Mouse (Mus musculus) liver, postnatal 0 days (tissue): ENCODE data around the gene Slc6a20b. TPM values are rescaled to one million over a fixed set of nuclear protein-coding genes. Genes with fewer than 3 reads are reported as not detected.

Experiments used
- ATAC-seq: fragments of 200-750 bp; cut with Nextera tagmentation; 2 replicates; pipeline ENCODE4 v1.8.0; 2017; ENCODE audit warnings: mild to moderate bottlenecking, moderate library complexity
- DNase-seq: peaks from one replicate; pipeline ENCODE4 v3.0.0-alpha.2; 2016
- H3K27ac ChIP-seq: fragments of 300-500 bp; sonication (generic); 2 replicates; pipeline ENCODE4 v1.5.1; 2014; ENCODE audit warnings: antibody characterized with exemption, moderate library complexity, mild to moderate bottlenecking, low read depth
- H3K27me3 ChIP-seq: fragments of 300-500 bp; sonication (generic); 2 replicates; pipeline ENCODE4 v1.6.1; 2014; ENCODE audit warnings: low read length, control low read depth, mixed read lengths; ENCODE audit not compliant: insufficient read depth
- H3K36me3 ChIP-seq: fragments of 300-500 bp; sonication (generic); replicated peaks from 2 replicates; pipeline ENCODE4 v1.6.1; 2014; ENCODE audit warnings: mild to moderate bottlenecking, control low read depth, low read length, moderate library complexity, mixed read lengths; ENCODE audit not compliant: insufficient read depth
- H3K4me1 ChIP-seq: fragments of 300-500 bp; sonication (generic); 2 replicates; pipeline ENCODE4 v1.6.1; 2014; ENCODE audit warnings: antibody characterized with exemption, mild to moderate bottlenecking, control low read depth; ENCODE audit not compliant: insufficient read depth
- H3K4me2 ChIP-seq: fragments of 300-500 bp; sonication (generic); 2 replicates; pipeline ENCODE4 v1.6.1; 2014; ENCODE audit warnings: low read depth, mild to moderate bottlenecking, low read length, moderate library complexity, mixed read lengths
- H3K4me3 ChIP-seq: fragments of 300-500 bp; sonication (generic); 2 replicates; pipeline ENCODE4 v1.5.1; 2014; ENCODE audit warnings: low read depth, low read length
- H3K9ac ChIP-seq: fragments of 300-500 bp; sonication (generic); replicated peaks from 2 replicates; pipeline ENCODE4 v1.6.1; 2014; ENCODE audit warnings: mild to moderate bottlenecking, moderate library complexity
- H3K9me3 ChIP-seq: fragments of 300-500 bp; sonication (generic); 2 replicates; pipeline ENCODE4 v1.6.1; 2016; ENCODE audit warnings: mild to moderate bottlenecking, control low read depth, low read length, mixed read lengths
- CTCF ChIP-seq: sonication (generic); IDR thresholded peaks from 2 replicates; pipeline ENCODE4 v1.5.1; 2016; ENCODE audit warnings: antibody characterized with exemption, low read depth
- EP300 ChIP-seq: IDR thresholded peaks from 2 replicates; pipeline ENCODE4 v1.6.1; 2016; ENCODE audit warnings: antibody characterized with exemption, low read depth, mild to moderate bottlenecking
- WGBS: fragments of 180-500 bp; shearing (Covaris S2); extraction: QIAGEN DNeasy Blood & Tissue Kit; methylation state at CpG from one replicate; pipeline ENCODE4 v1.1.7; 2014; ENCODE audit not compliant: insufficient replicate concordance; 5-methylcytosine and 5-hydroxymethylcytosine counted together
- polyA plus RNA-seq: library from polyadenylated mRNA; unstranded; fragments of >200 nt; fragmentation: Nextera tagmentation; extraction: Ambion mirVana; gene quantifications from 2 replicates; pipeline ENCODE4 v1.2.1, GENCODE M21; 2015

Slc6a20b gene
- polyA plus RNA-seq, 1 experiment from 2014 or later, result 0.16 TPM

- no peak for DNase-seq
- Histone ChIP-seq H3K9ac (no peak overlapping the region), H3K4me1 (no peaks in the 10 kb centered on the region), H3K36me3 (no peaks in the 10 kb centered on the region), H3K27ac (no peak overlapping the region), H3K4me3 (no peak overlapping the region), H3K27me3 (no peaks in the 10 kb centered on the region), H3K4me2 (no peak overlapping the region), H3K9me3 (no peaks in the 10 kb centered on the region)
- no peak for TF ChIP-seq CTCF
- TF ChIP-seq EP300, result no peak
- no peak for ATAC-seq
- 70% methylated on average over 3 of the region's 3 CpGs for WGBS
Measured at GRCm38 (mm10) chr9:123632993-123633392, 628 bp upstream of the Slc6a20b start.

- WGBS, result 68% methylated on average over 3 of the region's 3 CpGs
- Histone ChIP-seq H3K27me3 (no peaks in the 10 kb centered on the region), H3K9ac (no peak overlapping the region), H3K4me3 (no peak overlapping the region), H3K4me2 (no peak overlapping the region), H3K36me3 (no peaks in the 10 kb centered on the region), H3K4me1 (no peaks in the 10 kb centered on the region), H3K27ac (no peak overlapping the region), H3K9me3 (no peaks in the 10 kb centered on the region)
- ATAC-seq (no peak), DNase-seq (no peak)
- TF ChIP-seq EP300, result no peak
- TF ChIP-seq CTCF, result no peak
Measured at GRCm38 (mm10) chr9:123631666-123632065, 699 bp downstream of the Slc6a20b start.

GRCm38 (mm10) chr9:123625821-123626220 is 6.5 kb downstream of the Slc6a20b start:
- no peak overlapping the region for H3K9ac ChIP-seq
- no peak overlapping the region for H3K4me3 ChIP-seq
- ATAC-seq (no peak), DNase-seq (no peak)
- H3K9me3 ChIP-seq, result no peaks in the 10 kb centered on the region
- H3K4me1 ChIP-seq, result no peaks in the 10 kb centered on the region
- WGBS, result 78% methylated on average over 11 of the region's 11 CpGs
- H3K4me2 ChIP-seq, result no peak overlapping the region
- H3K27ac ChIP-seq, result no peak overlapping the region
- TF ChIP-seq EP300, result no peak
- no peak for TF ChIP-seq CTCF
- no peaks in the 10 kb centered on the region for H3K36me3 ChIP-seq
- no peaks in the 10 kb centered on the region for H3K27me3 ChIP-seq

GRCm38 (mm10) chr9:123624741-123625140 is 7.6 kb downstream of the Slc6a20b start:
- Histone ChIP-seq H3K4me3 (no peak overlapping the region), H3K9ac (no peak overlapping the region), H3K9me3 (no peaks in the 10 kb centered on the region), H3K4me1 (no peaks in the 10 kb centered on the region), H3K27me3 (no peaks in the 10 kb centered on the region), H3K4me2 (no peak overlapping the region), H3K36me3 (no peaks in the 10 kb centered on the region), H3K27ac (no peak overlapping the region)
- no peak for ATAC-seq
- 70% methylated on average over 2 of the region's 2 CpGs for WGBS
- TF ChIP-seq EP300, result no peak
- no peak for TF ChIP-seq CTCF
- DNase-seq, result no peak

GRCm38 (mm10) chr9:123620311-123621098 is 11.9 kb downstream of the Slc6a20b start:
- H3K27me3 ChIP-seq, result no peaks in the 10 kb centered on the region
- no peaks in the 10 kb centered on the region for H3K36me3 ChIP-seq
- H3K4me3 ChIP-seq, result no peak overlapping the region
- no peak for TF ChIP-seq CTCF
- no peak overlapping the region for H3K4me2 ChIP-seq
- ATAC-seq, result no peak
- H3K27ac ChIP-seq, result no peak overlapping the region
- no peak overlapping the region for H3K9ac ChIP-seq
- no peak for DNase-seq
- 80% methylated on average over 5 of the region's 5 CpGs for WGBS
- H3K4me1 ChIP-seq, result no peaks in the 10 kb centered on the region
- H3K9me3 ChIP-seq, result no peaks in the 10 kb centered on the region

GRCm38 (mm10) chr9:123601529-123601928 is 30.8 kb downstream of the Slc6a20b start:
- no peak overlapping the region for H3K9ac ChIP-seq
- no peak for TF ChIP-seq CTCF
- TF ChIP-seq EP300, result no peak

More at GRCm38 (mm10) chr9:123601529-123601928, 30.8 kb downstream of the Slc6a20b start:
- Histone ChIP-seq H3K27ac (no peak overlapping the region), H3K36me3 (no peaks in the 10 kb centered on the region), H3K9me3 (no peaks in the 10 kb centered on the region), H3K4me2 (no peak overlapping the region), H3K27me3 (no peaks in the 10 kb centered on the region), H3K4me1 (no peaks in the 10 kb centered on the region), H3K4me3 (no peak overlapping the region)
- no peak for DNase-seq
- WGBS, result 53% methylated on average over 1 of the region's 1 CpGs
- no peak for ATAC-seq
